19 mouse cellular contexts compared by ENCODE assay signal in the genomic region with DNA sequence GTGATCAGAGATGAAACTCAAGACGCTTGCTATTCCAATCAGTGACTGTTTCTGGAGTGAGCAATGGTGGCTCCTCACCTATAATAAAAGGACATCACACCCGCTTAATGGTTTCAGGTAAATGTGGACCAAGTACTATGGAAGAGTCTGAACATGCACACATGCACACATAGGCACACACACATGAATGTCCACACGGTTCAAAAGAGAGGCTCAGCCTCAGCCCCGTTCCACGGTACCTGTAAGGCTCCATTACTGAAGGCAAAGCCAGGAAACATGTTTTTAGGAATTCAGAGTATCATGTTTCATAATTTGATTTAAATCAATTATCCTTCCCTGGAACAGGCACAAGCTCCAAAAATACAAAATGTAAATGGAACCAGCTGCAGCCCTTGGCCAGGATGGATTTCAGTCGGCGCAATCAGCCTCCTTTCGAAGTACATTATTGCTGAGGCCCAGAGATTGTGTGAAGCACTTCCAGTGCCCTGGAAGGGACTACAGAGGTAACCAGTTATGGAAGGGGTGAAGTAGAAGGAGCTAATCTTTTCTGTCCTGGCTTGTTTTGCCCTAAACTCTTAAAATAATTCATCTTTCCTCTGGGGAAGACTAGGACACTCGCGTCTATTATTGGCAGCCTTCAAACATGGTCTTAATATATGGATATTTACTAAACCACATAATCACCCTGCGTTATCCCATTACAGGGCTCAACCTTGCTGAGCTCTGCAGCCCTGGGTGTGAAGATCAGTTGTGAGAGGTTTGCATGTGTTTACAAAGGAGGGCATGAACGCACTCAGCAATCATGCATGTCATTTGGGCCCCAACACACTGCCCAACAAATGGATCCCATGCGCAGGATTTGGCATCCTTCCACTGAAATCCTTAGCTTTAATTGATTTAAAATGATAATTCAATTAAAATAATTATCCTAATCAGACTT.
DNase-seq lines count a peak whose midpoint lies in the region; ATAC-seq lines count a peak whose summit lies in the region.
"Had no signal": no experiment of that assay in that cellular context is flagged by ENCODE, and none has a peak within 500 bp of the region (broad histone marks: within the 10 kb centered on the region; RNA-seq: fewer than 3 reads in every experiment).

No protein-coding gene starts in this region.

- no peaks in the 10 kb centered on the region for H3K27me3 ChIP-seq in kidney, embryonic 15.5 days
- H3K27me3 ChIP-seq in kidney, embryonic 14.5 days (ENCODE audit: control insufficient read depth, insufficient read depth, low read length) = no peaks in the 10 kb centered on the region
- H3K27me3 ChIP-seq in embryonic facial prominence, embryonic 10.5 days (replicated peaks; ENCODE audit: low read depth, poor library complexity, severe bottlenecking) = no peaks in the 10 kb centered on the region
- no peaks in the 10 kb centered on the region for H3K27me3 ChIP-seq in embryonic facial prominence, embryonic 12.5 days
- no peaks in the 10 kb centered on the region for H3K27me3 ChIP-seq in forebrain, embryonic 11.5 days (ENCODE audit: control insufficient read depth, insufficient read depth, low read length)
- H3K27me3 ChIP-seq: forebrain, embryonic 12.5 days; heart, embryonic 12.5 days; hindbrain, embryonic 15.5 days had no signal

- 0 out of 2 replicates have a peak, but pooled peaks have one; percentile 43 for ATAC-seq in kidney, embryonic 15.5 days (replicated peaks; ENCODE audit: low FRiP score)
- ATAC-seq in kidney, embryonic 14.5 days (ENCODE audit: low FRiP score, low TSS enrichment) = no peak
- peak; percentile 75 for ATAC-seq in embryonic facial prominence, embryonic 12.5 days (ENCODE audit: insufficient number of reproducible peaks, insufficient read depth, low FRiP score, low TSS enrichment)
- no peak for ATAC-seq in forebrain, embryonic 11.5 days (replicated peaks; ENCODE audit: low FRiP score)
- ATAC-seq: forebrain, postnatal 0 days; intestine, embryonic 16.5 days had no signal

- WGBS in kidney, embryonic 15.5 days = 74% methylated on average over 13 of the region's 13 CpGs
- WGBS in kidney, embryonic 14.5 days = 75% methylated on average over 13 of the region's 13 CpGs
- WGBS in embryonic facial prominence, embryonic 10.5 days = 57% methylated on average over 13 of the region's 13 CpGs
- 33% methylated on average over 13 of the region's 13 CpGs for WGBS in embryonic facial prominence, embryonic 12.5 days
- 87% methylated on average over 13 of the region's 13 CpGs for WGBS in forebrain, embryonic 11.5 days

- no peaks in the 10 kb centered on the region; the same call in 1 of the 2 replicates for H3K4me1 ChIP-seq in kidney, embryonic 15.5 days
- H3K4me1 ChIP-seq in kidney, embryonic 14.5 days (ENCODE audit: control insufficient read depth, insufficient read depth, low read length) = 0 out of 2 replicates have a peak, but pooled peaks cover 4% of the 10 kb centered on the region
- peaks cover 25% of the 10 kb centered on the region for H3K4me1 ChIP-seq in embryonic facial prominence, embryonic 10.5 days
- peaks cover 27% of the 10 kb centered on the region for H3K4me1 ChIP-seq in embryonic facial prominence, embryonic 12.5 days
- H3K4me1 ChIP-seq in forebrain, embryonic 11.5 days (replicated peaks; ENCODE audit: control insufficient read depth, insufficient read depth, low read length) = no peaks in the 10 kb centered on the region
- H3K4me1 ChIP-seq: forebrain, embryonic 12.5 days; heart, embryonic 12.5 days; hindbrain, embryonic 15.5 days had no signal

- H3K4me2 ChIP-seq in kidney, embryonic 15.5 days = no peak overlapping the region
- no peak overlapping the region for H3K4me2 ChIP-seq in kidney, embryonic 14.5 days (replicated peaks; ENCODE audit: low read depth, low read length)
- no peak overlapping the region for H3K4me2 ChIP-seq in embryonic facial prominence, embryonic 12.5 days (replicated peaks)
- H3K4me2 ChIP-seq in forebrain, embryonic 11.5 days (ENCODE audit: low read depth, low read length, severe bottlenecking) = no peak overlapping the region
- H3K4me2 ChIP-seq: forebrain, embryonic 12.5 days; heart, embryonic 12.5 days; hindbrain, embryonic 15.5 days had no signal

- no peaks in the 10 kb centered on the region for H3K9me3 ChIP-seq in kidney, embryonic 15.5 days (replicated peaks)
- H3K9me3 ChIP-seq in kidney, embryonic 14.5 days (ENCODE audit: control insufficient read depth, low read length) = no peaks in the 10 kb centered on the region
- no peaks in the 10 kb centered on the region; the same call in 1 of the 2 replicates for H3K9me3 ChIP-seq in embryonic facial prominence, embryonic 10.5 days
- H3K9me3 ChIP-seq in embryonic facial prominence, embryonic 12.5 days = no peaks in the 10 kb centered on the region
- H3K9me3 ChIP-seq in forebrain, embryonic 11.5 days (ENCODE audit: control insufficient read depth, low read length) = no peaks in the 10 kb centered on the region
- H3K9me3 ChIP-seq: forebrain, embryonic 12.5 days; heart, embryonic 12.5 days; hindbrain, embryonic 15.5 days had no signal

- peak; percentile 69 for DNase-seq in embryonic facial prominence, embryonic 10.5 days (ENCODE audit: low spot score)
- DNase-seq in forelimb bud, embryonic 11.5 days (ENCODE audit: low read depth, low spot score) = peak; percentile 40
- no peak for DNase-seq in ovary, adult 18-20 months (ENCODE audit: low spot score)
- no peak for DNase-seq in forebrain, embryonic 11.5 days (ENCODE audit: low spot score)
- no peak for DNase-seq in gastrocnemius, adult 8-10 months (ENCODE audit: low spot score in 2 of 2)
- DNase-seq: adrenal gland, adult 2 months; adrenal gland, postnatal 25 days; cerebellum, adult 2 months; cerebellum, postnatal 25 days; forebrain, postnatal 0 days; gastrocnemius, postnatal 14 days; heart, postnatal 36 days had no signal

- no peak overlapping the region for H3K4me3 ChIP-seq in kidney, embryonic 15.5 days (replicated peaks)
- H3K4me3 ChIP-seq in kidney, embryonic 14.5 days (ENCODE audit: low read length) = no peak overlapping the region
- no peak overlapping the region for H3K4me3 ChIP-seq in embryonic facial prominence, embryonic 10.5 days
- H3K4me3 ChIP-seq in embryonic facial prominence, embryonic 12.5 days = no peak overlapping the region
- H3K4me3 ChIP-seq in forebrain, embryonic 11.5 days (ENCODE audit: low read depth, low read length) = no peak overlapping the region
- H3K4me3 ChIP-seq: forebrain, embryonic 12.5 days; heart, embryonic 12.5 days; hindbrain, embryonic 15.5 days had no signal

- no peak overlapping the region for H3K27ac ChIP-seq in kidney, embryonic 15.5 days
- no peak overlapping the region for H3K27ac ChIP-seq in kidney, embryonic 14.5 days (ENCODE audit: low read depth, low read length)
- H3K27ac ChIP-seq in embryonic facial prominence, embryonic 10.5 days (replicated peaks) = no peak overlapping the region; the same call in 1 of the 2 replicates
- peak overlapping the region; percentile 73 for H3K27ac ChIP-seq in embryonic facial prominence, embryonic 12.5 days
- no peak overlapping the region for H3K27ac ChIP-seq in forebrain, embryonic 11.5 days (ENCODE audit: low read depth, low read length)
- H3K27ac ChIP-seq: forebrain, embryonic 12.5 days; hindbrain, embryonic 15.5 days had no signal

- no peak overlapping the region for H3K9ac ChIP-seq in kidney, embryonic 15.5 days
- no peak overlapping the region for H3K9ac ChIP-seq in kidney, embryonic 14.5 days (ENCODE audit: low read depth, low read length)
- H3K9ac ChIP-seq in embryonic facial prominence, embryonic 12.5 days = no peak overlapping the region
- H3K9ac ChIP-seq in forebrain, embryonic 11.5 days (ENCODE audit: low read length) = no peak overlapping the region
- H3K9ac ChIP-seq: forebrain, embryonic 12.5 days; forebrain, postnatal 0 days; heart, embryonic 12.5 days; hindbrain, embryonic 15.5 days had no signal

- no peaks in the 10 kb centered on the region for H3K36me3 ChIP-seq in kidney, embryonic 15.5 days
- H3K36me3 ChIP-seq in kidney, embryonic 14.5 days (ENCODE audit: control insufficient read depth, insufficient read depth, low read length) = no peaks in the 10 kb centered on the region
- H3K36me3 ChIP-seq in embryonic facial prominence, embryonic 10.5 days (replicated peaks) = no peaks in the 10 kb centered on the region
- H3K36me3 ChIP-seq in embryonic facial prominence, embryonic 12.5 days = no peaks in the 10 kb centered on the region
- no peaks in the 10 kb centered on the region for H3K36me3 ChIP-seq in forebrain, embryonic 11.5 days (ENCODE audit: control insufficient read depth, insufficient read depth, low read length)
- H3K36me3 ChIP-seq: forebrain, embryonic 12.5 days; heart, embryonic 12.5 days; hindbrain, embryonic 15.5 days had no signal

Comparison
In these comparisons a context has a peak if more than half of its experiments do, and no peak if none do; other contexts are left out.
1. ATAC-seq: peak in kidney, embryonic 15.5 days (single experiment) and embryonic facial prominence, embryonic 12.5 days (single experiment); none in kidney, embryonic 14.5 days (single experiment) and forebrain, embryonic 11.5 days (single experiment).
2. DNase-seq: peak in embryonic facial prominence, embryonic 10.5 days (single experiment) and forelimb bud, embryonic 11.5 days (single experiment); none in ovary, adult 18-20 months (single experiment), forebrain, embryonic 11.5 days (single experiment) and gastrocnemius, adult 8-10 months (0 of 2).